Mouse (Mus musculus): ENCODE data around the gene Mcrip2.

DNA sequence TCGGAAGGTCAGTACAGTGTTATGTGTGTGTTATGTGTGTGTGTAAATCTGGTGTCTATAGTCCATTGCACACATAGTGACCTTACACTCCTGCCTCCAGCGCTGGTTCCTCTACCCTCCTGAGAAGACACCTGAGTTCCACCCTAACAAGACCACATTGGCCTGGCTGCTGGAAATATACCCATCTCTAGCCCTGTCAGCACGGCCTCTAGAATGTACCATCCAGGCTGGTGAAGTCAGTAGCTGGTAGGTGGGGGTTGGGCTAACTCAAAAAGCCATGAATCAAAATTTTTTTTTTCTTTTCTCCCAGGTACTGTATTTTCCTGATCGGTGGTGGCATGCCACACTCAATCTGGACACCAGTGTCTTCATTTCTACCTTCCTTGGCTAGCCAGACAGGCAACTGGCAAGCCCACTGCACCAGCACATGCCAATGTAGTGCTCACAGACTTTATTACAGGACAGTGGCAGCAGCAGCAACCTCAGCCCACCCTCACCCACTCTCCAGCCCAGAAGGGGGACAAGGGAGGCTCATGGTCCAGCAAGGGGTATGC lies 38.3 kb downstream of the Mcrip2 start:
- TF ChIP-seq EP300 (IDR thresholded peaks at IDR 0.05; ENCODE audit: low read length) = no peak
- TF ChIP-seq CHD1 (IDR thresholded peaks at IDR 0.05; ENCODE audit: low read depth, low read length) = no peak
- no peak for TF ChIP-seq POLR2A (IDR thresholded peaks at IDR 0.05; ENCODE audit: low read depth, low read length)
- TF ChIP-seq SMC3 (IDR thresholded peaks at IDR 0.05; ENCODE audit: low read depth, low read length) = no peak
- TF ChIP-seq CTCF (conservative IDR thresholded peaks at IDR 0.05 in 1 of 2, IDR thresholded peaks at IDR 0.05 in 1 of 2; ENCODE audit: low read depth in 2 of 2, low read length in 2 of 2) = no peak
- no peak for TF ChIP-seq BHLHE40 (IDR thresholded peaks at IDR 0.05; ENCODE audit: low read depth, low read length)
